Mouse (Mus musculus) c-Kit-negative CD71-positive TER-119-positive erythroid progenitor cells, embryonic 14.5 days (primary cell): ENCODE data around the gene Elp1.

ENCODE experiments used
- DNase-seq: peaks from one replicate; pipeline ENCODE4 v3.0.0-alpha.2; 2013; ENCODE audit warnings: low read depth, low spot score

Gene Elp1

GRCm38 (mm10) chr4:56713155-56713554 is 89.0 kb downstream of the Elp1 start:
- no peak for DNase-seq

DNA sequence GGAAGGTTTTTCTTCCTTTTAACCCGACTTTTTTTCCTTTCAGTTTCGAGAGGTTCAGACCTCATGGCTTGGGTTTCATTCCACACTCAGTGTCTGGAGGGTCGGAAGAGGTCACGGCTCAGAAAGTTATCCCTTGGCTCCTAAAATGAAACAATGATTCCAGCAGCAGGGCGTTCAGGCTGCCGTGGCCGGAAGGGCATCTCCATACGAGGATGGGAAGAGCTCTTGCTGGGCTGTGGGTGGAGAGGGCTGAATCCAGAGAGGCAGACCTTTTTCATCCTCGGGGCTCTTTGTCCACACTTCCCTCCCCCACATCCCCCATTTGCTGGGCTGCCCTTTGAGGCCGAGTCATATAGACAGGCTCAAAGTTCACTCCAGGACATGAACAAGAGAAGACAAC is 99.9 kb downstream of the Elp1 start:
- no peak for DNase-seq
